Mouse (Mus musculus) bone marrow, adult 2 months (tissue): ENCODE data around the gene Fbxo6. TPM values are rescaled to one million over a fixed set of nuclear protein-coding genes. Genes with fewer than 3 reads are reported as not detected.
A peak's percentile ranks its signal among the peaks of the same experiment; 100 is the strongest.
"Not testable (repeated sequence)": the region's sequence is repeated elsewhere in the genome, so short reads cannot be mapped to it uniquely, and the experiment has no call there.

Experiments used
- H3K27ac ChIP-seq: fragments of 200-500 bp; 2 replicates; pipeline ENCODE4 v1.5.1; 2012; ENCODE audit warnings: low read depth, mild to moderate bottlenecking, control low read depth, inconsistent platforms, low read length; ENCODE audit not compliant: control insufficient read depth, poor library complexity, insufficient read depth
- H3K4me1 ChIP-seq: fragments of 200-500 bp; 2 replicates; pipeline ENCODE4 v1.6.1; 2011; ENCODE audit warnings: low read length; ENCODE audit not compliant: control insufficient read depth, insufficient read depth
- H3K4me3 ChIP-seq: fragments of 200-500 bp; replicated peaks from 2 replicates; pipeline ENCODE3; 2011; ENCODE audit warnings: mild to moderate bottlenecking, low read depth, low read length, control low read depth; ENCODE audit not compliant: control insufficient read depth
- CTCF ChIP-seq: fragments of 200-500 bp; IDR thresholded peaks from 2 replicates; pipeline ENCODE4 v1.5.1; 2011; ENCODE audit warnings: low read length, control low read depth; ENCODE audit not compliant: control insufficient read depth, insufficient read depth
- POLR2A ChIP-seq: fragments of 200-500 bp; IDR thresholded peaks from 2 replicates; pipeline ENCODE4 v1.6.1; 2011; ENCODE audit warnings: low read depth, mild to moderate bottlenecking, control low read depth, low read length, borderline replicate concordance; ENCODE audit not compliant: control insufficient read depth
- WGBS: fragments of 180-500 bp; shearing (Covaris S2); methylation state at CpG from one replicate; pipeline ENCODE4 v1.1.7; 2018; 5-methylcytosine and 5-hydroxymethylcytosine counted together
- polyA plus RNA-seq: library from polyadenylated mRNA; stranded (reverse); fragments of >200 nt; gene quantifications from 2 replicates; pipeline ENCODE4 v1.2.4, GENCODE M21; 2011; ENCODE audit warnings: low replicate concordance; ENCODE audit not compliant: missing spikeins, insufficient read depth, insufficient read length

Gene Fbxo6
- polyA plus RNA-seq, 1 experiment, result 11.2 TPM

GRCm38 (mm10) chr4:148128672-148129071, 23.3 kb downstream of the Fbxo6 start:
- Histone ChIP-seq H3K4me3 (no peak overlapping the region), H3K4me1 (no peaks in the 10 kb centered on the region; the same call in 1 of the 2 replicates), H3K27ac (no peak overlapping the region)
- no peak for TF ChIP-seq CTCF
- TF ChIP-seq POLR2A, result no peak
- WGBS, result 7% methylated on average over 2 of the region's 2 CpGs

GRCm38 (mm10) chr4:148128241-148128640, 23.7 kb downstream of the Fbxo6 start:
- TF ChIP-seq CTCF, result no peak
- no peak for TF ChIP-seq POLR2A

GRCm38 (mm10) chr4:148122694-148123066, 29.3 kb downstream of the Fbxo6 start:
- H3K4me3 ChIP-seq, result no peak overlapping the region
- no peaks in the 10 kb centered on the region for H3K4me1 ChIP-seq
- TF ChIP-seq POLR2A, result no peak
- TF ChIP-seq CTCF, result no peak
- H3K27ac ChIP-seq, result no peak overlapping the region
- WGBS, result 87% methylated on average over 3 of the region's 3 CpGs

More at GRCm38 (mm10) chr4:148128241-148128640, 23.7 kb downstream of the Fbxo6 start:
- H3K27ac ChIP-seq, result no peak overlapping the region
- no peak overlapping the region for H3K4me3 ChIP-seq
- H3K4me1 ChIP-seq, result no peaks in the 10 kb centered on the region; the same call in 1 of the 2 replicates
- WGBS, result 47% methylated on average over 1 of the region's 1 CpGs

GRCm38 (mm10) chr4:148121982-148122693, 29.8 kb downstream of the Fbxo6 start:
- Histone ChIP-seq H3K27ac (no peak overlapping the region), H3K4me3 (no peak overlapping the region), H3K4me1 (no peaks in the 10 kb centered on the region)
- 55% methylated on average over 6 of the region's 6 CpGs for WGBS
- no peak for TF ChIP-seq CTCF
- no peak for TF ChIP-seq POLR2A

- WGBS, result 78% methylated on average over 4 of the region's 4 CpGs
- H3K4me3 ChIP-seq, result no peak overlapping the region
- TF ChIP-seq CTCF (no peak), POLR2A (no peak)
- H3K27ac ChIP-seq, result no peak overlapping the region
- no peaks in the 10 kb centered on the region for H3K4me1 ChIP-seq
Measured at GRCm38 (mm10) chr4:148121362-148121761, 30.6 kb downstream of the Fbxo6 start.

- TF ChIP-seq POLR2A, result no peak
- no peak for TF ChIP-seq CTCF
- no peaks in the 10 kb centered on the region for H3K4me1 ChIP-seq
- no peak overlapping the region for H3K27ac ChIP-seq
- H3K4me3 ChIP-seq, result no peak overlapping the region
- 33% methylated on average over 9 of the region's 9 CpGs for WGBS
Measured at GRCm38 (mm10) chr4:148120555-148120954, 31.4 kb downstream of the Fbxo6 start.

- not testable (repeated sequence) for H3K4me3 ChIP-seq, H3K4me1 ChIP-seq, H3K27ac ChIP-seq
- 80% methylated on average over 9 of the region's 9 CpGs for WGBS
Measured at GRCm38 (mm10) chr4:148119578-148119977, 32.4 kb downstream of the Fbxo6 start.

- 72% methylated on average over 4 of the region's 4 CpGs for WGBS
- Histone ChIP-seq H3K27ac (no peak overlapping the region), H3K4me3 (no peak overlapping the region), H3K4me1 (no peaks in the 10 kb centered on the region)
- TF ChIP-seq CTCF (no peak), POLR2A (no peak)
Measured at GRCm38 (mm10) chr4:148117392-148117791, 34.5 kb downstream of the Fbxo6 start.

- Histone ChIP-seq H3K4me3 (no peak overlapping the region), H3K4me1 (no peaks in the 10 kb centered on the region), H3K27ac (no peak overlapping the region)
- WGBS, result 73% methylated on average over 4 of the region's 4 CpGs
- TF ChIP-seq CTCF (peak; percentile 35; the same call in 1 of the 2 replicates), POLR2A (no peak)
Measured at GRCm38 (mm10) chr4:148116657-148117056, 35.3 kb downstream of the Fbxo6 start.
